Mouse (Mus musculus): ENCODE data around the gene Tbrg4.

- TF ChIP-seq POLR2A (IDR thresholded peaks at IDR 0.05; ENCODE audit: control insufficient read depth, extremely low read depth, insufficient read depth, low read length, poor library complexity) (no peak), CTCF (IDR thresholded peaks at IDR 0.05; ENCODE audit: borderline replicate concordance, control insufficient read depth, extremely low read depth, insufficient read depth, low read length, poor library complexity) (no peak)
Measured at GRCm38 (mm10) chr11:6594845-6595244, 31.0 kb downstream of the Tbrg4 start.

Data from thymus, adult 2 months (tissue).